Mouse (Mus musculus) megakaryocyte, embryonic 14.5 days (primary cell): ENCODE data around the gene Dicer1.

Experiments
- FLI1 ChIP-seq: IDR thresholded peaks from 2 replicates; pipeline ENCODE4 v1.6.1; 2012; ENCODE audit warnings: low read length, inconsistent platforms, mixed read lengths
- GATA1 ChIP-seq: IDR thresholded peaks from 3 replicates; pipeline ENCODE4 v1.6.1; 2012; ENCODE audit warnings: mixed read lengths, low read length, inconsistent platforms, borderline replicate concordance

DNA sequence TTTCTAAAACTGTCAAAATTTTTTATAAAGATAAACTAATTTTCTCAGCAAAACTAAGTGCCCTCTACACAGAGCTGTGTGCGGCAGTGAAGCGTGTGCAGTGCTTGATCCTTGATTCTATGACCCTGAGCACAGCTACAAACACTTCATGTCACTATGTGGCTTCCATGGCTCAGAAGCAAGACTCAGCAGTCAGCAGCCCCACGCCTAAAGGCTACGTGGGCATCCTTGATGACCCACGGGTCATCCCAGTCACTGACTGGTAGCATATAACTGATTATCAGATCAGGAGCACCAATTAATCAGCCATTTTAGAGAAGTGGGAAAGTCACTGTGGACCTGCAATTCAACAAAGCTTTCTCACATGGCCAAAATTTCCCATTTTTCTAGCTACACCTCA lies 4.5 kb downstream of the Dicer1 start:
- TF ChIP-seq GATA1 = no peak
- TF ChIP-seq FLI1 = no peak
